Mouse (Mus musculus): ENCODE data around the gene Ppbp. TPM values are rescaled to one million over a fixed set of nuclear protein-coding genes. Genes with fewer than 3 reads are reported as not detected.

The Ppbp gene
- polyA plus RNA-seq, 1 experiment from 2014 or later, result 3.5 TPM

DNA sequence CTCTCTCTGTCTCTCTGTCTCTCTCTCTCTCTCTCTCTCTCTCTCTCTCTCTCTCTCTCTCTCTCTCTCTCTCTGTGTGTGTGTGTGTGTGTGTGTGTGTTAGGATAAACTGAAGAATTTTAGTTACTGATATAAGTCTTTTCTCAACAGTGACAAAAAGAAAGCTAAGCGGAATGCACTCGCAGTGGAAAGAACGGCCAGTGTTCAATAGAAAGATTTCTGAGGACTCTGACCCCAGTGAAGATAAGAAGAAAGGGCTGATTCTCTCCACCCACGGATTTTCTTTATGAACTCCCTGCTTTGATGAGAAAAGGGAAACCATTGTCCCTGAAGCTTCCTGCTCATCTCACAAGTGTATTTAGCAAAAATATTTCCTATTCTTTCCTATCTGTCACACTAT lies 8.0 kb upstream of the Ppbp start:
- H3K4me2 ChIP-seq (ENCODE audit: low read length), result no peak overlapping the region

DNA sequence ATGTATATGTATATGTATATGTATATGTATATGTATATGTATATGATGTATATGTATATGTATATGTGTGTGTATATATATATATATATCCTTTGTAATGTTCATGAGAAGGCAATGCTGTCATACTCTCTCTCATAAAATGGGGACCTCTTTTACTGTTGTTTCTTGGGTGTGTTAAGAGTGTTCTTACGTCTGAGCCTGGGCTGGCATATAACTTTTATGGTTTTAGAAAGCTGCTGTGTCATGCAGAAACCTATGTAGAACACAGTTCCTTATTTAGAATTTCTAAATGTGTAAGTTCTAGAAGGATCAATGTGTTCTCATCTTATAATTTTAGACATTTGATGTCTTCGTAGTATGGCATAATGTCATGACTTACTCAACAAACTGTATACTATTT lies 7.5 kb upstream of the Ppbp start:
- no peaks in the 10 kb centered on the region for H3K9me3 ChIP-seq (ENCODE audit: control insufficient read depth, low read length)
- no peak overlapping the region for H3K4me2 ChIP-seq (ENCODE audit: low read length)
- WGBS, result 87% methylated on average over 2 of the region's 2 CpGs
- H3K27me3 ChIP-seq (replicated peaks; ENCODE audit: control insufficient read depth, insufficient read depth, low read length), result peaks cover 9% of the 10 kb centered on the region
- H3K36me3 ChIP-seq (ENCODE audit: control insufficient read depth, insufficient read depth, low read length), result no peaks in the 10 kb centered on the region
- no peak for DNase-seq (ENCODE audit: low spot score)
- H3K9ac ChIP-seq (ENCODE audit: low read length), result no peak overlapping the region
- H3K4me1 ChIP-seq (replicated peaks; ENCODE audit: control insufficient read depth, insufficient read depth, low read length), result peaks cover 20% of the 10 kb centered on the region
- H3K27ac ChIP-seq (ENCODE audit: low read depth), result no peak overlapping the region
- no peak for ATAC-seq (replicated peaks; ENCODE audit: low FRiP score, low TSS enrichment, low read depth)
- no peak overlapping the region for H3K4me3 ChIP-seq (ENCODE audit: low read depth, low read length)

More for the DNA sequence above, 8.0 kb upstream of the Ppbp start:
- H3K27me3 ChIP-seq (replicated peaks; ENCODE audit: control insufficient read depth, insufficient read depth, low read length), result peaks cover 9% of the 10 kb centered on the region
- no peak for DNase-seq (ENCODE audit: low spot score)
- no peaks in the 10 kb centered on the region for H3K9me3 ChIP-seq (ENCODE audit: control insufficient read depth, low read length)
- peaks cover 20% of the 10 kb centered on the region for H3K4me1 ChIP-seq (replicated peaks; ENCODE audit: control insufficient read depth, insufficient read depth, low read length)
- H3K4me3 ChIP-seq (ENCODE audit: low read depth, low read length), result no peak overlapping the region
- ATAC-seq (replicated peaks; ENCODE audit: low FRiP score, low TSS enrichment, low read depth), result no peak
- WGBS, result 41% methylated on average over 4 of the region's 4 CpGs
- no peaks in the 10 kb centered on the region for H3K36me3 ChIP-seq (ENCODE audit: control insufficient read depth, insufficient read depth, low read length)
- no peak overlapping the region for H3K27ac ChIP-seq (ENCODE audit: low read depth)
- H3K9ac ChIP-seq (ENCODE audit: low read length), result no peak overlapping the region

GRCm38 (mm10) chr5:90761834-90762233 lies 6.5 kb upstream of the Ppbp start:
- ATAC-seq (replicated peaks; ENCODE audit: low FRiP score, low TSS enrichment, low read depth) (no peak), DNase-seq (ENCODE audit: low spot score) (no peak)
- Histone ChIP-seq H3K4me3 (ENCODE audit: low read depth, low read length) (no peak overlapping the region), H3K36me3 (ENCODE audit: control insufficient read depth, insufficient read depth, low read length) (no peaks in the 10 kb centered on the region), H3K4me1 (replicated peaks; ENCODE audit: control insufficient read depth, insufficient read depth, low read length) (peaks cover 20% of the 10 kb centered on the region), H3K4me2 (ENCODE audit: low read length) (no peak overlapping the region), H3K27ac (ENCODE audit: low read depth) (no peak overlapping the region), H3K9ac (ENCODE audit: low read length) (no peak overlapping the region), H3K27me3 (replicated peaks; ENCODE audit: control insufficient read depth, insufficient read depth, low read length) (peaks cover 9% of the 10 kb centered on the region), H3K9me3 (ENCODE audit: control insufficient read depth, low read length) (no peaks in the 10 kb centered on the region)
- 81% methylated on average over 3 of the region's 3 CpGs for WGBS

GRCm38 (mm10) chr5:90763912-90764665 lies 4.2 kb upstream of the Ppbp start:
- Histone ChIP-seq H3K27ac (ENCODE audit: low read depth) (no peak overlapping the region), H3K4me1 (replicated peaks; ENCODE audit: control insufficient read depth, insufficient read depth, low read length) (peaks cover 5% of the 10 kb centered on the region), H3K9ac (ENCODE audit: low read length) (no peak overlapping the region), H3K4me2 (ENCODE audit: low read length) (no peak overlapping the region), H3K4me3 (ENCODE audit: low read depth, low read length) (no peak overlapping the region), H3K9me3 (ENCODE audit: control insufficient read depth, low read length) (no peaks in the 10 kb centered on the region), H3K36me3 (ENCODE audit: control insufficient read depth, insufficient read depth, low read length) (no peaks in the 10 kb centered on the region), H3K27me3 (replicated peaks; ENCODE audit: control insufficient read depth, insufficient read depth, low read length) (peaks cover 7% of the 10 kb centered on the region)
- ATAC-seq (replicated peaks; ENCODE audit: low FRiP score, low TSS enrichment, low read depth), result no peak
- no peak for DNase-seq (ENCODE audit: low spot score)
- WGBS, result 73% methylated on average over 12 of the region's 12 CpGs

DNA sequence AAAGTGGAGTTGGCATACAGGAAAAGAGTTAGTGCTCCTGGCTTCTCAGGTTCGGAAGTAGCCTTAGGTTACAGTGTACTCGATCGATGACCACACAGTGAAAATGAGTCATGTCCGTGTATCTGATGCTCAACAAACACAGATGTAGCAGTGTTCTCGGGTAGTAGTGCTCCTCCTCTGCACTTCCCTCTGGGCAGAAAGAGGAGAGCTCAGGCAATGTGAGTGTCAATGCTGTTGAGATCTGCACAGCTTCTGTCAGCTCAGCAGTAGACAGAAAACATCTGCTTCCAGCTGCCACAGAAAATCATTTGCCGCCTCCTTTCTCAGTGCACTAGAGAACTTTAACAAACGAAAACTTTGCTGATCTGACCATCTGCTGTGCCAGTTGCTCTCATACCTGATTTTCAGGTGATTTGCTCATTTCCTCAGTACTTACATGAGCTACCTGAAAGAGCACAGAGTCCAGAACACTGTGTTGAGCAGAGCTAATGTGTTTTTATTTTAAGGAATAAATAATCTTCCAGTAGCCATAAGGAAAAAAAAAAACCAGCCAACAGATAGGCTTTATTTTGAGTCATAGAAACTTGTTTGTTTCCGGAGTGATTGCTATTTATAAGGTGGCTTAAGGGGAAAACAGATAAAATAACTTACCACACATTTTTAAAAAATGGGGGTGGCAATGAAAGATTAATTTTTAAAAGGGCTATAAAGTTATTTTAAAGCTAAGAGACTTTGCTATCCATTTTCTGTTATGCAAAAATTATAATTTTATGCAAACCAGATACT lies 2.3 kb upstream of the Ppbp start:
- Histone ChIP-seq H3K4me2 (ENCODE audit: low read length) (no peak overlapping the region), H3K9ac (ENCODE audit: low read length) (no peak overlapping the region), H3K4me3 (ENCODE audit: low read depth, low read length) (no peak overlapping the region), H3K4me1 (replicated peaks; ENCODE audit: control insufficient read depth, insufficient read depth, low read length) (no peaks in the 10 kb centered on the region; the same call in 1 of the 2 replicates), H3K9me3 (ENCODE audit: control insufficient read depth, low read length) (no peaks in the 10 kb centered on the region), H3K27ac (ENCODE audit: low read depth) (no peak overlapping the region), H3K36me3 (ENCODE audit: control insufficient read depth, insufficient read depth, low read length) (no peaks in the 10 kb centered on the region), H3K27me3 (replicated peaks; ENCODE audit: control insufficient read depth, insufficient read depth, low read length) (no peaks in the 10 kb centered on the region)
- DNase-seq (ENCODE audit: low spot score) (no peak), ATAC-seq (replicated peaks; ENCODE audit: low FRiP score, low TSS enrichment, low read depth) (no peak)
- WGBS, result 27% methylated on average over 8 of the region's 8 CpGs

DNA sequence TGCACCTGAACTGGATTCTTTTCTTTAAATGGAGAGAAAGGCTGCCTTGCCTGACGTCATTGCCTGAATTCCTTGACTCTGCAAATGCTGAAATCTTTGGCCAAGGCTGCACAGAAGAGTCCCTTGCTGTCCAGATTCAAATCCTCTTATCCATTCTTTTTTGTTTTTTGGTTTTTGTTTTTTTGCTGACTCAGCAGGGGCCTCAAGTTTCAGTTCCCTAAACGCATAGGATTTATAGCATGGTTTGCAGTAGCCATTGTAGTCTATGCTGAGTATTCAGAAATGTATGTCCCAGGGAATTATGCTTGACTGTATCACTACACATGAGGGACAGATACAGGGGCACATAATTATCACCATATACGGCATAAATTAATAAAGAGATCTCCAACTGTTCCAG lies 3.1 kb downstream of the Ppbp start:
- DNase-seq (ENCODE audit: low spot score) (no peak), ATAC-seq (replicated peaks; ENCODE audit: low FRiP score, low TSS enrichment, low read depth) (no peak)
- H3K4me1 ChIP-seq (replicated peaks; ENCODE audit: control insufficient read depth, insufficient read depth, low read length), result no peaks in the 10 kb centered on the region; the same call in 1 of the 2 replicates
- WGBS, result 79% methylated on average over 3 of the region's 3 CpGs
- H3K36me3 ChIP-seq (ENCODE audit: control insufficient read depth, insufficient read depth, low read length), result no peaks in the 10 kb centered on the region
- no peak overlapping the region for H3K27ac ChIP-seq (ENCODE audit: low read depth)
- no peak overlapping the region for H3K9ac ChIP-seq (ENCODE audit: low read length)
- H3K9me3 ChIP-seq (ENCODE audit: control insufficient read depth, low read length), result no peaks in the 10 kb centered on the region
- no peak overlapping the region for H3K4me3 ChIP-seq (ENCODE audit: low read depth, low read length)
- H3K4me2 ChIP-seq (ENCODE audit: low read length), result no peak overlapping the region
- H3K27me3 ChIP-seq (replicated peaks; ENCODE audit: control insufficient read depth, insufficient read depth, low read length), result no peaks in the 10 kb centered on the region

DNA sequence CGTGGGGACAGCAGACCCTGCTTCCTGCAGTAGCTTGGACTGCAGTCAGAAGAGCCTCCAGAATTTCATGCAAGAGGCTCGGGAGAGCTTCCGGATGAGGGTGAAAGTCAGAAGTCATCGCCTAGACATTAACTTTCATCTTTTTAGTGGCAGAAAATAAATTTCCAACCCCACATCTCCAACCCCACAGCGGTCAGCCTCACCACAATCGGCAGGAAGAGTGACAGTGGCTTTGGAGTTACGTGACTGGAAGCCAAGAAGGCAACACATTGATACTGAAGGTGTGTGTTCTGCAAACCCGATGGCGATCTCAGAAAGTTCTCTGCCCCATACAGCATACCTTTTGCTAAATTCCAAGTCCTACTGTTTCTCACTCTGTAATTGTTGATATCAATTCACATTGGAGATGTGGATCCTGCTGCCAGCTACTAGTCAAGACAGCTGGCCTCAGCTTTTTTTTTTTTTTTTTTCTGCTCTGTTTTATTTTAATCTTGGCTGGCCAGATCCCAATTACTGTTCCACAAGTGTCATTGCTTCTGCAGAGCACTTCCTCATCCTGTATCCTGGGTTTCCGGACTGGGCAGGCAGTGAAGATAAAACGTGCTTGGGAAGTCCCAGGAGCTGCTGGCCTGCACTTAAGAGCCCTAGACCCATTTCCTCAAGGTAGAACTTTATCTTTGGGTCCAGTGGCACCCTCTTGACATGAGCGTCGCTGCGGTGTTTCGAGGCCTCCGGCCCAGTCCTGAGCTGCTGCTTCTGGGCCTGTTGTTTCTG lies 3.7 kb downstream of the Ppbp start, which contains the start of gene Pf4:
TSS of gene Pf4 (plus strand) at position 556 of the 774 bp plus-strand sequence.
- WGBS, result 78% methylated on average over 16 of the region's 16 CpGs
- no peak within 1 kb of the TSS for H3K9ac ChIP-seq (ENCODE audit: low read length)
- no peak for ATAC-seq (replicated peaks; ENCODE audit: low FRiP score, low TSS enrichment, low read depth)
- no peak within 1 kb of the TSS for H3K27ac ChIP-seq (ENCODE audit: low read depth)
- no peaks in the 10 kb centered on the region for H3K27me3 ChIP-seq (replicated peaks; ENCODE audit: control insufficient read depth, insufficient read depth, low read length)
- no peak for DNase-seq (ENCODE audit: low spot score)
- no peaks in the 10 kb centered on the region; the same call in 1 of the 2 replicates for H3K4me1 ChIP-seq (replicated peaks; ENCODE audit: control insufficient read depth, insufficient read depth, low read length)
- no peaks in the 10 kb centered on the region for H3K36me3 ChIP-seq (ENCODE audit: control insufficient read depth, insufficient read depth, low read length)
- H3K4me2 ChIP-seq (ENCODE audit: low read length), result no peak within 1 kb of the TSS
- no peak within 1 kb of the TSS for H3K4me3 ChIP-seq (ENCODE audit: low read depth, low read length)
- H3K9me3 ChIP-seq (ENCODE audit: control insufficient read depth, low read length), result no peaks in the 10 kb centered on the region

- no peak for DNase-seq (ENCODE audit: low spot score)
- Histone ChIP-seq H3K36me3 (ENCODE audit: control insufficient read depth, insufficient read depth, low read length) (no peaks in the 10 kb centered on the region), H3K9me3 (ENCODE audit: control insufficient read depth, low read length) (no peaks in the 10 kb centered on the region), H3K4me3 (ENCODE audit: low read depth, low read length) (no peak overlapping the region), H3K27me3 (replicated peaks; ENCODE audit: control insufficient read depth, insufficient read depth, low read length) (no peaks in the 10 kb centered on the region), H3K27ac (ENCODE audit: low read depth) (no peak overlapping the region), H3K4me2 (ENCODE audit: low read length) (no peak overlapping the region), H3K9ac (ENCODE audit: low read length) (no peak overlapping the region), H3K4me1 (replicated peaks; ENCODE audit: control insufficient read depth, insufficient read depth, low read length) (no peaks in the 10 kb centered on the region; the same call in 1 of the 2 replicates)
- ATAC-seq (replicated peaks; ENCODE audit: low FRiP score, low TSS enrichment, low read depth), result no peak
- WGBS, result 83% methylated on average over 5 of the region's 5 CpGs
These were observed 7.2 kb downstream of the Ppbp start for GRCm38 (mm10) chr5:90775562-90775961.

Data from intestine, embryonic 14.5 days (tissue).